Mouse (Mus musculus): ENCODE measurements at regions not wholly inside any gene's neighbourhood (a gene's known extent, or its start where the extent isn't known, plus 50 kb on each side); places are given as distances from the start of the nearest gene placed in this dataset.
"Not testable (repeated sequence)": the region's sequence is repeated elsewhere in the genome, so short reads cannot be mapped to it uniquely, and the experiment has no call there.

DNA sequence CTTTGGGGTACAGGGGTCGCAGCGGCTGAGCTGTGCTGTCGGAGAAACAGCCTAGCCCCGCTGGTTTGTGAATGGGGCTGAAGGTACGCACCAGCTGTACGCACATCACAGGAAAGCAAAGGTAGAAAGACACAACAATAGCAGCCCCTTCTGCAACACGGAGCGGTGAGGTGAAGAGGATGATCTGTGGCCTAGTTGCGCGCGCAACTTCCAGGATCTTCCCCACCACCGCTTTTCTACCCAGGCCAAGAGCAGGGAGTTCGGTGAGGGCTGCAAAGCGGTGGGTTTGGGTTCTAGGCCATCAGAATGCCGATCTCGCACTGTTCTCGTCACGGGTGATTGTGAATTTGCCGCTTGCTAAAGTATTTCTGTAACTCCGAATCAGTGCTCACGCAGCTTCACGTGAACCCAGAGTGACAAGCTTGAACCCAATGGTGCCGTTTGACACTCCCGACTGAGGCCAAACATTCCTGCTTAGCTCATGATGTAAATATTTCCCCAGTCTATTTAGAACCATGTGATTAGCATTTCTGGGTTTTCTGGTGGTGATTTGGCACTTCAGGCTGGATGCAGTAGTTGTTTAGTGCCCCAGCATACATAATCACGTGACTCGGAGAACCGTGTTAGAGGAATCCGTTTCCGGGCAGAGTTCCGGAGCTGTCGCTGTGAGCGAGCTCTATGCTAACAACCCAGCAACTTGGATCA lies 54.7 kb downstream of the Cryaa start:
- no peak for DNase-seq (ENCODE audit: low read depth in 2 of 2, low spot score in 2 of 2)

GRCm38 (mm10) chr17:31734521-31734920 lies 56.9 kb downstream of the Cryaa start:
- peak; percentile 35 to 50 for DNase-seq (ENCODE audit: low read depth in 2 of 2, low spot score in 2 of 2)

- no peak for DNase-seq (ENCODE audit: low read depth in 2 of 2, low spot score in 2 of 2)
Measured at GRCm38 (mm10) chr17:31736716-31737115, 59.1 kb downstream of the Cryaa start.

DNA sequence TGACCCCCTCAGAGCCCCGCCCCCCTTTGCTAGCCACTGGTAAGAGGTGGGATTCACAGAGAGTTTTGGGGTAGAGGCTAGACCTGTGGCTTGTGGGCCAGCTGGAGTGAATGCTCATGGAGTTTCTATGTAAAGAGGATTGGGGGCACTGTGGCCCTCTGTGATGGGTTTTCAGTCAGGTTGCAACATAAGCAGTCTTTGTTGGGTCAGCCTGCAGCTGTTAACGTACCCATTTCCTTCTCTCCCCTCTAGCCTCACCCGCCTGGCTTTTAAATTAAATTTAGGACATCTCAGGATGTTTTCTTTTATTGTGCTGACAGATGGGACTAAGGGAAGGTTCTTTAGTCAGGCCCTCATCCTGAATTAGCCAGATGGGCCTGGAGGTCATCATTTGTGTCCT lies 60.6 kb downstream of the Cryaa start:
- no peak for DNase-seq (ENCODE audit: low read depth in 2 of 2, low spot score in 2 of 2)

DNA sequence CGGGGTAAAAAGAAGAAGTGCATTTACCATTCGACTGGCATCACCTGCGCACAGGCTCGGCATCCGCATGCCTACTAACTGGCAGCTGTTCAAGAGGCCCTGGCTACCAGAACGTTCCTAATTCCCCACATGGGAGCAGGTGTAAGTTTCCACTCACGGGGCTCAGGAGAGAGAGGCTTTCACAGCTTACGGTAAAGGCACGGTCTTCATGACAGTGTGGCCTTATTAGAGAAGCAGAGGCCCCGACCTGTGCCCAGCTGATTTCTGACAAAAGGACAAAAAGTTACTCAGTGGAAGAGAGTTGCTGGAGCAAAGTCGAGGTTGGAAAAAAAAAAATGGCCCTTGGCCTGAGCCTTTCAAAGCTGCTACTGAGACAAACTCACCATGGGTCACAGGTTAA lies 62.0 kb downstream of the Cryaa start:
- no peak for DNase-seq (ENCODE audit: low read depth in 2 of 2, low spot score in 2 of 2)

DNA sequence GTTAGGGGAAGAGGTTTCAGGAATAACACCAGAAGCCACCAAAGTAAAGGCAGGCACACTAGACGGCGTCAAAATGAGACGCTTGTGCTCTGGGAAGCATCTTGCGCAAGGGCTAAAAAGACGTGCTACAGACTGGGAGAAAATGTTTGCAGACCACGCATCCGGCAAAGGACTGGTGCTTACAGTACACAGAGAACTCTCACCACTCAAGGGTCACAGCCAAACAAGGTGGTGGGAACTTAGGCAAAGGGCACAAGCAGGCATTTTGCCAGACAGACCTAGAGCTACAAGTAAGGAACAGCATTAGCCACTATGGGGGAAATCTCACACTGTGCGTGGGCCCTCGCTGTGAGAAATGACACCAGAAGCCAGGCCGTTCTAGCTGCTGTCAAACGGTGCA lies 62.5 kb downstream of the Cryaa start:
- DNase-seq (ENCODE audit: low read depth in 2 of 2, low spot score in 2 of 2) = no peak

- DNase-seq (ENCODE audit: low read depth in 2 of 2, low spot score in 2 of 2) = no peak
Measured at GRCm38 (mm10) chr17:31743656-31744055, 66.0 kb downstream of the Cryaa start.

DNA sequence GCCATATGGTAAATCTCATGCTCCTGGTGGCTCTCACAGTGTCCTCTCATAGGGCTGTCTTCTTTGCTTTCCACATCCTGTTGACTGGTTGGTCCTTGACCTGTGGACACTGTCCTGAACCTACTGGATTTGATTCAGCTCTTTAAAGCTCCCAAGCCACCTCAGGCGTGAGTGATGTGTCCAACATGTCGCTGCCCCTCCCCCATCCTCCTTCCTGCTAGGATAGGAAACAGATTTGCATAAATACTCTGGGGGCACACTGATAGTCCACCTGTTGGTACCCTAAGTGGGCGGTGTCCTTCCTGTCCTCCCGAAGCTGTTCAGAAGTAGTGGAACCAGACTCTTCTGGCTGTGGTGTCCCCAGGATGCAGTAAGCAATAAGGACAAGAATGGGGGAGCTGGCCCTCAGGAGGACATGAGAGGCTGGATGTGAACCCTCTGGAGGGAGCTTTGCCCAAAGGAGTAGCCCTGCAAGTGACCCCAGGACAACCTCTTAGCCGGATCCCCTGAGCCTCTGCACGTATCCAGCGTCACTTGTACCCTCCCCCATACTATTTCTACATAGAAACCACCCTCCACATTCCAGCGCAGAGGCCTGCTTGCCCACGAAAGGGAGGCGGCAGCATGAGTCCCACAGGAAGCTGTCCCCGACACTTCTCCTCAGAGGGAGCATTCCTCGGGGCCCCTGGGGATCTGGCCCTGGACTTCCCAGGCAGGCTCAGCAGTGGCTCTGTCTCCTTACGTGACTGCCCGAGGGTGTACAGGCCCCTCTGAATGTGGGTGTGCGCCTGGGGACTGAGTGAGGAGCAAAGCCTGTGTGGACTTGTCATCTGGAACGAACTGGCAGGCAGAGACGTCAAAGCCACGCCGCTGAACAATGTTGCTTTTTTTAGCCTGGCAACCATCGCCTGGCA lies 68.8 kb downstream of the Cryaa start:
- no peak for DNase-seq (ENCODE audit: low read depth in 2 of 2, low spot score in 2 of 2)

DNA sequence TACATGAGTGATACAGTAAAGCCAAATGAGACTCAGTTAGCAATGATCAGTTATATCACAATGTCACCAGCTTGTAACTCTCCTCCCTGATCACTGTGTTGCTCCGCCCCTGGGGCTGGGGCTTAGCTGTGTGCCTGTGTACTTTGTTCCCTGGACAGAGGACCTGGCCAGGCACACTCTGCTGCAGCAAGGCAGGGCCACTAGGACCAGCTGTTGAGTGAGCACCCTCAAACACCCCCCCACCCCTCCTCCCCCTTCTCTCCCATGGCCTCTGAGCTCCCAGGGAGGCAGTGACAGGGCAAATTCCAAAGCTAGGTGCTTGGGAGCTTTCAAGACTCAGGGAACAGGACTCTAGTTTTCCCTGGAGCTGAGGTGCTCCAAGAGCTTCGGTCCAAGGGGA lies 70.0 kb downstream of the Cryaa start:
- DNase-seq (ENCODE audit: low read depth in 2 of 2, low spot score in 2 of 2) = no peak

- DNase-seq (ENCODE audit: low read depth in 2 of 2, low spot score in 2 of 2) = no peak
Measured at GRCm38 (mm10) chr17:31748158-31748557, 70.6 kb downstream of the Cryaa start.

GRCm38 (mm10) chr17:31748971-31749370 lies 71.4 kb downstream of the Cryaa start:
- DNase-seq (ENCODE audit: low read depth in 2 of 2, low spot score in 2 of 2) = no peak

- DNase-seq (ENCODE audit: low read depth in 2 of 2, low spot score in 2 of 2) = no peak
Measured at GRCm38 (mm10) chr17:31751262-31751661, 73.7 kb downstream of the Cryaa start.

DNA sequence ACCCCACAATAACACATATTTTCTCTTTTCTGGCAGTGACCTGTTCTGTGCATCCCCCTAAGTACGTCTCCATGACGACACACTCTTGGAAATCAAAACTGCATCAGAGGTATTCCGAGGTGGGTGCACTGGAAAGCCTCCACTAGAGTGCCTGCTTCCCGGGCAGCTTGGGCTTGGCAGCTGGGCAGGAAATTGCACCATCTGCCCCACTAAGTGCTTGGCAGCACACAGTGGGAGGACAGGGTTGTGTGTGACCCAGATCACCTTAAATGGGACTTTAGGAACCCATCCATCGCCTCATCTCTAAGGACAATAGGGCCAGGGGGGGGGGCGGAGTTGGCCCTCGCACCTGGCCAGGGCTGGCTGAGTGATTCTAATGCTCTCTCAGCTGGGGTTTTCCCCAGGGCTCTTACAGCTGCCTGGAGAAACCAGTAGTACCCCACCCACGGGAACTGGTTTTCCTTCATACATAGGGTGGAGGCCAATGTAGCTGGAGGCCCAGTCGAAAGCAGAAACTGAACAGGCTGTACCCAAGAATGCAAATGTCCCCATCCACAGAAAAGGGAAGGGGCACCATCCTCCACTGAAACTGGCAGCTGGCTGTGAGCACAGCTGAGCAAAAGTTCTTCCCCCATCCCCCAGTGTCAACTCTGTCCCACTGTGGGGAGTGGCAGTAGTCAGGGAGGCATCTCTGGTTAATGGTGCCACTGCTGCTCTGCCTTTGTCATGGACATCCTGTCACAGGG lies 75.7 kb downstream of the Cryaa start:
- no peak for DNase-seq (ENCODE audit: low read depth in 2 of 2, low spot score in 2 of 2)

DNA sequence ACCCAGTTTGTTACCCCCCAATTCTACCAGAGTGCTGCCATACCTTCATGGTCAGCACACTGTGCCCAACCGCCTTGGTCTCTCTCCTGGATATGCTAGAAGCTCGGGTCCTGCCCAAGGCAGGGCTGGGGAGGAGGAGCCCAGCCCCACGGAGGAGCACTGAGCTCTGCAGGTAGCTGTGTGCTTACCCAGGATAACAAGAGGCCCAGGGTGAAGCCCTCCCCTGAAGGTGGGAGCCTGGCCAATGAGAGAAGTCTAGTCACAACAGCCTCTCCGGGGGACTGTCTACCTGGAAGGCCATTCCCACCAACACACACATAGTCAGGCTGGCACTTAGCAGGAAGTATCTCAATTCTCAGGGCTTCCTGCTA lies 76.2 kb downstream of the Cryaa start:
- no peak for DNase-seq (ENCODE audit: low read depth in 2 of 2, low spot score in 2 of 2)

GRCm38 (mm10) chr17:31760465-31760864 lies 82.9 kb downstream of the Cryaa start:
- DNase-seq (ENCODE audit: low read depth in 2 of 2, low spot score in 2 of 2) = no peak

DNA sequence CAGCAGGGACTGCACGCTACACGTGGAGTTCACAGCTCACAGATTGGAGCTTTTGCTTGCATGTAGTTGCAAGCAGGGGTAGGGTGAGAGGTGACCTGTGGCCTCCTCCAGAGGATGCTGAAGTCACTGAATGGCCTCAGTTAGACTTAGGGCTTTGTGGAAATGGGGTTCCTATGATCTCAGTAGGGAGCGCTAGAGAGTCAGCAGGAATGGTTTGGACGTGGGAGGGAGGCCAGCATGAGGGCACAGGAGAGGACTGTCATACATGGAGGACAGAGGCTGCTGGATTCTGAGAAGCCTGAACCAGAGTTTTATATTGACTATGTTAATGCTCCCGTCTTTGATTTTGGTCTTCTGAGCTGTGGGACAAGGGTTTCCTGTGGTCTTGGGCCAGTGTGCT lies 85.5 kb downstream of the Cryaa start:
- no peak for DNase-seq (ENCODE audit: low read depth in 2 of 2, low spot score in 2 of 2)

GRCm38 (mm10) chr17:31766779-31767697 lies 88.6 kb downstream of the Sik1 start:
- no peak for DNase-seq (ENCODE audit: low read depth in 2 of 2, low spot score in 2 of 2)

- no peak for DNase-seq (ENCODE audit: low read depth in 2 of 2, low spot score in 2 of 2)
Measured at GRCm38 (mm10) chr17:31772201-31772820, 83.3 kb downstream of the Sik1 start.

- DNase-seq (ENCODE audit: low read depth in 2 of 2, low spot score in 2 of 2) = not testable (repeated sequence)
Measured at GRCm38 (mm10) chr17:31773882-31774281, 81.7 kb downstream of the Sik1 start.

- DNase-seq (ENCODE audit: low read depth in 2 of 2, low spot score in 2 of 2) = no peak
Measured at GRCm38 (mm10) chr17:31775037-31775436, 80.6 kb downstream of the Sik1 start.

Data from CD8-positive naive resting alpha-beta T cell, adult 2 months (primary cell).